Mouse (Mus musculus) intestine, postnatal 0 days (tissue): ENCODE data around the gene Ighmbp2. TPM values are rescaled to one million over a fixed set of nuclear protein-coding genes. Genes with fewer than 3 reads are reported as not detected.
A peak's percentile ranks its signal among the peaks of the same experiment; 100 is the strongest.

Source experiments
- ATAC-seq: fragments of 200-750 bp; cut with Nextera tagmentation; 2 replicates; pipeline ENCODE4 v1.8.0; 2017; ENCODE audit warnings: mild to moderate bottlenecking, moderate TSS enrichment, moderate library complexity
- H3K27ac ChIP-seq: fragments of 300-500 bp; sonication (generic); 2 replicates; pipeline ENCODE4 v1.5.1; 2014; ENCODE audit warnings: mild to moderate bottlenecking, low read depth, low read length, moderate library complexity
- H3K27me3 ChIP-seq: fragments of 300-500 bp; sonication (generic); replicated peaks from 2 replicates; pipeline ENCODE4 v1.6.1; 2014; ENCODE audit warnings: low read length, mixed read lengths; ENCODE audit not compliant: control insufficient read depth, insufficient read depth
- H3K36me3 ChIP-seq: fragments of 300-500 bp; sonication (generic); 2 replicates; pipeline ENCODE4 v1.6.1; 2014; ENCODE audit warnings: mild to moderate bottlenecking, moderate library complexity; ENCODE audit not compliant: control insufficient read depth, insufficient read depth
- H3K4me1 ChIP-seq: fragments of 300-500 bp; sonication (generic); replicated peaks from 2 replicates; pipeline ENCODE4 v1.6.1; 2014; ENCODE audit warnings: antibody characterized with exemption, low read length, mixed read lengths; ENCODE audit not compliant: control insufficient read depth, insufficient read depth
- H3K4me2 ChIP-seq: fragments of 300-500 bp; sonication (generic); replicated peaks from 2 replicates; pipeline ENCODE4 v1.6.1; 2014; ENCODE audit warnings: low read depth, mild to moderate bottlenecking, moderate library complexity
- H3K4me3 ChIP-seq: fragments of 300-500 bp; sonication (generic); 2 replicates; pipeline ENCODE4 v1.5.1; 2014; ENCODE audit warnings: low read depth, low read length
- H3K9ac ChIP-seq: fragments of 300-500 bp; sonication (generic); 2 replicates; pipeline ENCODE4 v1.6.1; 2014; ENCODE audit warnings: mild to moderate bottlenecking, low read depth, low read length
- H3K9me3 ChIP-seq: fragments of 300-500 bp; sonication (generic); 2 replicates; pipeline ENCODE4 v1.6.1; 2016; ENCODE audit warnings: mixed run types; ENCODE audit not compliant: control insufficient read depth
- CTCF ChIP-seq: sonication (generic); IDR thresholded peaks from 2 replicates; pipeline ENCODE4 v1.5.1; 2016; ENCODE audit warnings: low read depth, mild to moderate bottlenecking, control low read depth, antibody characterized with exemption, moderate library complexity
- WGBS: fragments of 180-500 bp; shearing (Covaris S2); extraction: QIAGEN DNeasy Blood & Tissue Kit; methylation state at CpG from one replicate; pipeline ENCODE4 v1.1.7; 2014; 5-methylcytosine and 5-hydroxymethylcytosine counted together
- polyA plus RNA-seq: library from polyadenylated mRNA; unstranded; fragments of >200 nt; fragmentation: Nextera tagmentation; extraction: Ambion mirVana; gene quantifications from 2 replicates; pipeline ENCODE4 v1.2.1, GENCODE M21; 2015

Gene Ighmbp2
- polyA plus RNA-seq, 1 experiment from 2014 or later: 3.7 TPM

GRCm38 (mm10) chr19:3323753-3324270 is 41.0 kb upstream of the Ighmbp2 start:
- Histone ChIP-seq H3K27me3 (no peaks in the 10 kb centered on the region), H3K9ac (peak overlapping the region; percentile 86), H3K4me1 (peaks cover 23% of the 10 kb centered on the region), H3K27ac (peak overlapping the region; percentile 92), H3K4me3 (peak overlapping the region; percentile 83), H3K36me3 (no peaks in the 10 kb centered on the region), H3K4me2 (peak overlapping the region; percentile 94), H3K9me3 (no peaks in the 10 kb centered on the region)
- ATAC-seq: no peak
- WGBS: under 1% methylated on average over 34 of the region's 34 CpGs
- TF ChIP-seq CTCF: no peak

- peak overlapping the region; percentile 92 for H3K27ac ChIP-seq
- no peaks in the 10 kb centered on the region for H3K36me3 ChIP-seq
- 1% methylated on average over 47 of the region's 47 CpGs for WGBS
Observed at GRCm38 (mm10) chr19:3323201-3323621, 40.4 kb upstream of the Ighmbp2 start.

DNA sequence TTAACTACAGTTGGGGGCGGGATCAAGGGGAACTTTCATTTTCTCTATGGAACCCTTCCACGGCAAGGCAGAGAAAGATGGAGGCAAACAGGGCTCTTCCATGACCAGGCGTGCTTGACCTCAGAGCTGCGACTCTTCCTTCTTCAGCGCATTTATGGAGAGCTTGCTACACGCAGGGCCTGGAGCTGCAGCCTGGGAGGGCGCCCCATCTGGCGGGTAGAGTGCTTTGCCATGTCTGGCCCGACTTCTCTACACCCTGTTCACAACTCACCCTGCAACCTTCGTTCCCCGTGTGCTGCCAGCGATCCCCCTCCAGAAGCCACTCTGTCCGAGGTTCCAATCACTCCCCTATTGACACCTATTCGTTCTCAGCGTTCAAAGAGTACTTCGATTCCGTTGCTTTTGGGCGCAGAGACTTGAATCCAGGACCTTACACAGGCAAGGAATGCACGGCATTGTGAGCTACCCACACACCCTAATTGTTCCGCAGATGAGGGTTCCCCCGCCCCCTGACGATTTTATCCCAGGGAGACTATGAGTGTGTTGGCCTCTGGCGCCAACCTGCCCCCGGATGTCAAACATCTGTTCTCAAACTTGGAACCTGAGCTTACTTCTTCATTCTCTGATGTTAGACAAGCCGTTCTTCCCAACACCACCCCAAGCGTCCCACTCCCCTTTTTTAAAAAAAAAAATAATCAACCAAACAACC is 39.6 kb upstream of the Ighmbp2 start, which contains the start of gene Cpt1a:
Gene Cpt1a, plus strand, starts transcription at position 74 of the 709 bp plus-strand sequence.
- H3K36me3 ChIP-seq: no peaks in the 10 kb centered on the region

More at GRCm38 (mm10) chr19:3323201-3323621, 40.4 kb upstream of the Ighmbp2 start:
- no peaks in the 10 kb centered on the region for H3K27me3 ChIP-seq
- H3K4me2 ChIP-seq: peak overlapping the region; percentile 94
- H3K4me1 ChIP-seq: peaks cover 23% of the 10 kb centered on the region
- ATAC-seq: peak; percentile 71
- peak overlapping the region; percentile 83 for H3K4me3 ChIP-seq
- TF ChIP-seq CTCF: no peak
- no peaks in the 10 kb centered on the region for H3K9me3 ChIP-seq
- peak overlapping the region; percentile 86 for H3K9ac ChIP-seq

GRCm38 (mm10) chr19:3321617-3322016 is 38.8 kb upstream of the Ighmbp2 start:
- Histone ChIP-seq H3K4me1 (peaks cover 21% of the 10 kb centered on the region), H3K4me3 (peak overlapping the region; percentile 83), H3K4me2 (peak overlapping the region; percentile 94), H3K27ac (peak overlapping the region; percentile 92), H3K9me3 (no peaks in the 10 kb centered on the region), H3K9ac (peak overlapping the region; percentile 31; the same call in 1 of the 2 replicates), H3K36me3 (no peaks in the 10 kb centered on the region), H3K27me3 (no peaks in the 10 kb centered on the region)
- peak; percentile 35 for TF ChIP-seq CTCF
- 4% methylated on average over 11 of the region's 11 CpGs for WGBS
- peak; percentile 36 for ATAC-seq

More for the DNA sequence above, 39.6 kb upstream of the Ighmbp2 start, which contains the start of gene Cpt1a:
- TF ChIP-seq CTCF: peak; percentile 77
- ATAC-seq: peak; percentile 17
- Histone ChIP-seq H3K4me1 (peaks cover 23% of the 10 kb centered on the region), H3K4me2 (peak within 1 kb of the TSS; percentile 94), H3K27ac (peak within 1 kb of the TSS; percentile 92), H3K9me3 (no peaks in the 10 kb centered on the region), H3K9ac (peak within 1 kb of the TSS; percentile 86), H3K27me3 (no peaks in the 10 kb centered on the region), H3K4me3 (peak within 1 kb of the TSS; percentile 83)
- WGBS: 4% methylated on average over 26 of the region's 26 CpGs

- no peaks in the 10 kb centered on the region for H3K9me3 ChIP-seq
- H3K4me1 ChIP-seq: peaks cover 13% of the 10 kb centered on the region; the same call in 1 of the 2 replicates
- H3K4me2 ChIP-seq: 0 out of 2 replicates have a peak overlapping the region, but pooled peaks have one; percentile 37
- 85% methylated on average over 3 of the region's 3 CpGs for WGBS
- no peak overlapping the region for H3K9ac ChIP-seq
- H3K27ac ChIP-seq: peak overlapping the region; percentile 92
- no peaks in the 10 kb centered on the region for H3K36me3 ChIP-seq
- TF ChIP-seq CTCF: peak; percentile 74
- H3K4me3 ChIP-seq: no peak overlapping the region
- no peaks in the 10 kb centered on the region for H3K27me3 ChIP-seq
- ATAC-seq: no peak
Observed at GRCm38 (mm10) chr19:3320801-3321200, 38.0 kb upstream of the Ighmbp2 start.

GRCm38 (mm10) chr19:3320086-3320485 is 37.3 kb upstream of the Ighmbp2 start:
- H3K9ac ChIP-seq: no peak overlapping the region
- H3K4me2 ChIP-seq: peak overlapping the region; percentile 37
- H3K4me1 ChIP-seq: peaks cover 13% of the 10 kb centered on the region; the same call in 1 of the 2 replicates
- WGBS: 37% methylated on average over 7 of the region's 7 CpGs
- H3K27ac ChIP-seq: peak overlapping the region; percentile 92
- no peaks in the 10 kb centered on the region for H3K27me3 ChIP-seq
- no peaks in the 10 kb centered on the region for H3K9me3 ChIP-seq
- ATAC-seq: peak; percentile 60
- no peak for TF ChIP-seq CTCF
- no peaks in the 10 kb centered on the region for H3K36me3 ChIP-seq
- no peak overlapping the region for H3K4me3 ChIP-seq
